Comparison of ENCODE assay signal across 8 mouse cellular contexts in the genomic region with DNA sequence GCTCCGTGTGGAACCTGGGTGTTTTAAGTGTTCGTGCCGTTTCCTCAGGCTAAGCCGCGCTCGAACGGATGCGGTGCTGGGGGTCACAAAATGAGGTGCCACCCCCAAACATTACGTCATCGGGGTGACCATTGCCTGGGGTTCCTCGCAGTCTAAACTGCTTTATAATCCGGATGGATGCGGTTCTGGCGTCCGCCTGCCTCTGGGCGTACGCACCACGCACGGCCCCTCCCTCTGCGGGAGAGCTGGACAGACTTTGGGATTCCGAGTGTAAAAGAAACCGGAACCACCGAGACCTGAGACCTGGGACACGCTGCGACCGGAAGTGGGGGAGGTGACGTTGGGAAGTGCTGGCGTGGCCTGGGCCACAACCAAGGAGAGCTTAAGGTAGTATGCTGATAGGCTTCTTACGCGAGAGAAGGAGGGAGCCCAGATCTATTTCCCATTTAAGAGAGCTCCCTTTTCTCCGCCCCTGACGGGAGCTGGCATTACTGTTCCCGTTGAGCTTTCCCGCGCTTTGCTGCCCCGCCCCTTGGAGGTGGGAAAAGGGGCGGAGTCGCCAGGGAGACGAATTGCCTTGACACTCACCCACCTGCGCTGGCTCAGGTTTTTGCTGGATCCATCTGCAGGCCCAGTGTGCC. TPM values are rescaled to one million over a fixed set of nuclear protein-coding genes. Genes with fewer than 3 reads are reported as not detected.
DNase-seq lines count a peak whose midpoint lies in the region; ATAC-seq lines count a peak whose summit lies in the region.

No protein-coding gene starts in this region.

- peaks cover 13% of the 10 kb centered on the region for H3K36me3 ChIP-seq in heart, embryonic 14.5 days (ENCODE audit: control insufficient read depth, insufficient read depth, low read length)
- H3K36me3 ChIP-seq in liver, embryonic 13.5 days, result peaks cover 20% of the 10 kb centered on the region
- H3K36me3 ChIP-seq in stomach, embryonic 16.5 days (ENCODE audit: control insufficient read depth, insufficient read depth, low read length), result 0 out of 2 replicates have a peak, but pooled peaks cover 2% of the 10 kb centered on the region

- peak overlapping the region; percentile 83 to 88 for H3K4me3 ChIP-seq in heart, embryonic 14.5 days (ENCODE audit: control insufficient read depth in 1 of 2, insufficient read depth in 1 of 2, low read depth in 1 of 2, low read length in 2 of 2)
- H3K4me3 ChIP-seq in liver, embryonic 13.5 days (replicated peaks), result peak overlapping the region; percentile 85
- peak overlapping the region; percentile 81 for H3K4me3 ChIP-seq in stomach, embryonic 16.5 days (replicated peaks; ENCODE audit: low read length)

- peaks cover 3 to 20% of the 10 kb centered on the region in 2 experiments; a peak in 3 of 4 replicates for H3K4me1 ChIP-seq in heart, embryonic 14.5 days (ENCODE audit: control insufficient read depth in 2 of 2, insufficient read depth in 2 of 2, low read length in 2 of 2)
- H3K4me1 ChIP-seq in liver, embryonic 13.5 days (replicated peaks), result peaks cover 53% of the 10 kb centered on the region
- H3K4me1 ChIP-seq in stomach, embryonic 16.5 days (ENCODE audit: control insufficient read depth, insufficient read depth, low read length), result peaks cover 23% of the 10 kb centered on the region; the same call in 1 of the 2 replicates

- peak; percentile 92 for DNase-seq in c-Kit-negative CD71-positive TER-119-positive erythroid progenitor cells, embryonic 14.5 days (ENCODE audit: low read depth, low spot score)
- peak; percentile 84 for DNase-seq in fibroblast of lung, adult 2 months (ENCODE audit: low read depth)
- DNase-seq in kidney, postnatal 14 days, result peak; percentile 97
- peak; percentile 91 for DNase-seq in liver, embryonic 13.5 days
- DNase-seq in neural tube, embryonic 10.5 days (ENCODE audit: extremely low spot score, low spot score), result peak; percentile 85

- peak overlapping the region; percentile 84 for H3K9ac ChIP-seq in heart, embryonic 14.5 days (ENCODE audit: low read length)
- H3K9ac ChIP-seq in liver, embryonic 13.5 days, result peak overlapping the region; percentile 83
- H3K9ac ChIP-seq in stomach, embryonic 16.5 days (ENCODE audit: low read length), result peak overlapping the region; percentile 84

- H3K27me3 ChIP-seq in heart, embryonic 14.5 days (ENCODE audit: control insufficient read depth, insufficient read depth, low read length), result no peaks in the 10 kb centered on the region
- H3K27me3 ChIP-seq in liver, embryonic 13.5 days, result no peaks in the 10 kb centered on the region
- no peaks in the 10 kb centered on the region for H3K27me3 ChIP-seq in stomach, embryonic 16.5 days (ENCODE audit: control insufficient read depth, insufficient read depth, low read length)

- peak overlapping the region; percentile 98 to 99 for H3K27ac ChIP-seq in heart, embryonic 14.5 days (replicated peaks in 1 of 2; ENCODE audit: control insufficient read depth in 1 of 2, insufficient read depth in 1 of 2, low read depth in 2 of 2, low read length in 2 of 2)
- H3K27ac ChIP-seq in liver, embryonic 13.5 days, result peak overlapping the region; percentile 97
- H3K27ac ChIP-seq in stomach, embryonic 16.5 days (ENCODE audit: low read length), result peak overlapping the region; percentile 99

- H3K9me3 ChIP-seq in heart, embryonic 14.5 days (ENCODE audit: control insufficient read depth, low read length), result no peaks in the 10 kb centered on the region
- no peaks in the 10 kb centered on the region for H3K9me3 ChIP-seq in liver, embryonic 13.5 days (replicated peaks)
- H3K9me3 ChIP-seq in stomach, embryonic 16.5 days (replicated peaks; ENCODE audit: control insufficient read depth, low read length), result no peaks in the 10 kb centered on the region

- peak; percentile 60 for ATAC-seq in CD4-positive, CD25-positive, alpha-beta regulatory T cell, adult 4 months
- ATAC-seq in heart, embryonic 14.5 days (ENCODE audit: insufficient number of reproducible peaks, insufficient read depth, low FRiP score, low read depth), result peak; percentile 59
- peak; percentile 65 for ATAC-seq in liver, embryonic 13.5 days (ENCODE audit: low read depth)
- peak; percentile 82 for ATAC-seq in stomach, embryonic 16.5 days (ENCODE audit: insufficient read depth, low FRiP score)

- WGBS in heart, embryonic 14.5 days, result under 1% methylated on average over 40 of the region's 40 CpGs
- WGBS in liver, embryonic 13.5 days (ENCODE audit: insufficient replicate concordance), result under 1% methylated on average over 40 of the region's 40 CpGs
- under 1% methylated on average over 40 of the region's 40 CpGs for WGBS in stomach, embryonic 16.5 days

- peak overlapping the region; percentile 89 for H3K4me2 ChIP-seq in heart, embryonic 14.5 days (ENCODE audit: low read length)
- peak overlapping the region; percentile 86 for H3K4me2 ChIP-seq in liver, embryonic 13.5 days
- peak overlapping the region; percentile 58 for H3K4me2 ChIP-seq in stomach, embryonic 16.5 days (ENCODE audit: low read depth, low read length)

RNA-seq across cellular contexts. Expression of gene Zfp687, which starts 0.8 kb away (rescaled TPM):
- polyA plus RNA-seq in CD4-positive, CD25-positive, alpha-beta regulatory T cell, adult 4 months (2017; shearing (Covaris generic)), result 10 to 100 TPM; 10.9 to 24.0 TPM
- polyA plus RNA-seq in heart, embryonic 14.5 days (2014; fragmentation: Nextera tagmentation; extraction: Ambion mirVana), result 13.5 and 16.9 TPM in 2 replicates
- polyA plus RNA-seq in liver, embryonic 13.5 days (2015; fragmentation: Nextera tagmentation; extraction: Ambion mirVana), result 5.8 and 8.2 TPM in 2 replicates
- 20.4 and 22.6 TPM in 2 replicates for polyA plus RNA-seq in stomach, embryonic 16.5 days (2015; fragmentation: Nextera tagmentation; extraction: Ambion mirVana)

RNA-seq across cellular contexts. Expression of gene Psmd4, which starts 26.4 kb away (rescaled TPM):
- 100 to 1,000 TPM; 171 to 277 TPM for polyA plus RNA-seq in CD4-positive, CD25-positive, alpha-beta regulatory T cell, adult 4 months (2017; shearing (Covaris generic))
- polyA plus RNA-seq in heart, embryonic 14.5 days (2014; fragmentation: Nextera tagmentation; extraction: Ambion mirVana), result 176 and 188 TPM in 2 replicates
- polyA plus RNA-seq in liver, embryonic 13.5 days (2015; fragmentation: Nextera tagmentation; extraction: Ambion mirVana), result 202 and 204 TPM in 2 replicates
- polyA plus RNA-seq in stomach, embryonic 16.5 days (2015; fragmentation: Nextera tagmentation; extraction: Ambion mirVana), result 218 TPM in 2 replicates

RNA-seq across cellular contexts. Expression of gene Pi4kb, which starts 41.5 kb away (rescaled TPM):
- polyA plus RNA-seq in CD4-positive, CD25-positive, alpha-beta regulatory T cell, adult 4 months (2017; shearing (Covaris generic)), result 10 to 100 TPM in 1 of 2 experiments, 1 to 10 TPM in 1; 9.4 to 17.1 TPM
- 17.4 and 21.8 TPM in 2 replicates for polyA plus RNA-seq in heart, embryonic 14.5 days (2014; fragmentation: Nextera tagmentation; extraction: Ambion mirVana)
- polyA plus RNA-seq in liver, embryonic 13.5 days (2015; fragmentation: Nextera tagmentation; extraction: Ambion mirVana), result 11.6 and 12.4 TPM in 2 replicates
- polyA plus RNA-seq in stomach, embryonic 16.5 days (2015; fragmentation: Nextera tagmentation; extraction: Ambion mirVana), result 17.5 and 24.0 TPM in 2 replicates

Comparison
In these comparisons a context has a peak if more than half of its experiments do, and no peak if none do; other contexts are left out.
1. Peak in every context shown above with its lines: DNase-seq, ATAC-seq, H3K4me3 ChIP-seq and H3K27ac ChIP-seq.